Mouse (Mus musculus) neural tube, embryonic 13.5 days (tissue): ENCODE measurements around the gene Herpud2. TPM values are rescaled to one million over a fixed set of nuclear protein-coding genes. Genes with fewer than 3 reads are reported as not detected.

Source experiments
- ATAC-seq: fragments of 200-750 bp; cut with Nextera tagmentation; 2 replicates; pipeline ENCODE4 v1.8.0; 2017; ENCODE audit warnings: low read depth, mild to moderate bottlenecking, moderate TSS enrichment, moderate library complexity
- H3K27ac ChIP-seq: fragments of 300-500 bp; sonication (generic); replicated peaks from 2 replicates; pipeline ENCODE4 v1.5.1; 2015; ENCODE audit warnings: moderate library complexity, mild to moderate bottlenecking, inconsistent platforms
- H3K27me3 ChIP-seq: fragments of 300-500 bp; sonication (generic); 2 replicates; pipeline ENCODE4 v1.6.1; 2015; ENCODE audit warnings: mild to moderate bottlenecking, inconsistent platforms
- H3K36me3 ChIP-seq: fragments of 300-500 bp; sonication (generic); 2 replicates; pipeline ENCODE4 v1.6.1; 2015; ENCODE audit warnings: mild to moderate bottlenecking, inconsistent platforms
- H3K4me1 ChIP-seq: fragments of 300-500 bp; sonication (generic); replicated peaks from 2 replicates; pipeline ENCODE4 v1.6.1; 2015; ENCODE audit warnings: inconsistent platforms
- H3K4me2 ChIP-seq: fragments of 300-500 bp; sonication (generic); 2 replicates; pipeline ENCODE4 v1.6.1; 2015; ENCODE audit warnings: inconsistent platforms, mild to moderate bottlenecking, moderate library complexity
- H3K4me3 ChIP-seq: fragments of 300-500 bp; sonication (generic); 2 replicates; pipeline ENCODE4 v1.5.1; 2015; ENCODE audit warnings: mild to moderate bottlenecking, inconsistent platforms
- H3K9ac ChIP-seq: fragments of 300-500 bp; sonication (generic); 2 replicates; pipeline ENCODE4 v1.6.1; 2015; ENCODE audit warnings: moderate library complexity, mild to moderate bottlenecking, inconsistent platforms
- H3K9me3 ChIP-seq: fragments of 300-500 bp; sonication (generic); 2 replicates; pipeline ENCODE4 v1.6.1; 2016; ENCODE audit warnings: inconsistent platforms
- WGBS: fragments of 180-500 bp; shearing (Covaris S2); methylation state at CpG from one replicate; pipeline ENCODE4 v1.1.7; 2015; 5-methylcytosine and 5-hydroxymethylcytosine counted together
- polyA plus RNA-seq: library from polyadenylated mRNA; unstranded; fragments of >200 nt; fragmentation: Nextera tagmentation; extraction: Ambion mirVana; gene quantifications from 2 replicates; pipeline ENCODE4 v1.2.1, GENCODE M21; 2015

Herpud2 gene
- polyA plus RNA-seq, result 36.0 TPM in 2 replicates

- no peaks in the 10 kb centered on the region for H3K9me3 ChIP-seq
- ATAC-seq, result peak; percentile 99
- H3K9ac ChIP-seq, result peak within 1 kb of the TSS; percentile 96
- H3K36me3 ChIP-seq, result no peaks in the 10 kb centered on the region
- WGBS, result under 1% methylated on average over 51 of the region's 51 CpGs
- peaks cover 35% of the 10 kb centered on the region for H3K4me1 ChIP-seq
- H3K4me3 ChIP-seq, result peak within 1 kb of the TSS; percentile 85
- H3K27me3 ChIP-seq, result no peaks in the 10 kb centered on the region
- peak within 1 kb of the TSS; percentile 71 for H3K4me2 ChIP-seq
- peak within 1 kb of the TSS; percentile 97 for H3K27ac ChIP-seq
These were observed at the start of gene Herpud2 for GRCm38 (mm10) chr9:25151611-25152241. Herpud2 (minus strand) TSS chr9:25151820.

GRCm38 (mm10) chr9:25200987-25201386, 49.4 kb upstream of the Herpud2 start:
- Histone ChIP-seq H3K4me3 (no peak overlapping the region), H3K4me2 (no peak overlapping the region), H3K9me3 (no peaks in the 10 kb centered on the region), H3K36me3 (no peaks in the 10 kb centered on the region), H3K27ac (no peak overlapping the region), H3K4me1 (no peaks in the 10 kb centered on the region; the same call in 1 of the 2 replicates), H3K9ac (no peak overlapping the region), H3K27me3 (no peaks in the 10 kb centered on the region)
- ATAC-seq, result no peak
- 86% methylated on average over 3 of the region's 3 CpGs for WGBS

GRCm38 (mm10) chr9:25200148-25200547, 48.5 kb upstream of the Herpud2 start:
- Histone ChIP-seq H3K27ac (no peak overlapping the region), H3K4me3 (no peak overlapping the region), H3K4me2 (no peak overlapping the region), H3K27me3 (no peaks in the 10 kb centered on the region), H3K9me3 (no peaks in the 10 kb centered on the region), H3K4me1 (no peaks in the 10 kb centered on the region; the same call in 1 of the 2 replicates), H3K9ac (no peak overlapping the region), H3K36me3 (no peaks in the 10 kb centered on the region)
- 80% methylated on average over 3 of the region's 3 CpGs for WGBS
- no peak for ATAC-seq

- H3K4me2 ChIP-seq, result no peak overlapping the region
- H3K27ac ChIP-seq, result no peak overlapping the region
- H3K27me3 ChIP-seq, result no peaks in the 10 kb centered on the region
- ATAC-seq, result no peak
- WGBS, result 84% methylated on average over 5 of the region's 5 CpGs
- H3K9me3 ChIP-seq, result no peaks in the 10 kb centered on the region
- no peak overlapping the region for H3K9ac ChIP-seq
- no peak overlapping the region for H3K4me3 ChIP-seq
- no peaks in the 10 kb centered on the region; the same call in 1 of the 2 replicates for H3K4me1 ChIP-seq
- no peaks in the 10 kb centered on the region for H3K36me3 ChIP-seq
These were observed 45.1 kb upstream of the Herpud2 start for GRCm38 (mm10) chr9:25196746-25197145.

GRCm38 (mm10) chr9:25191612-25192011, 40.0 kb upstream of the Herpud2 start:
- no peaks in the 10 kb centered on the region for H3K4me1 ChIP-seq
- no peak overlapping the region for H3K27ac ChIP-seq
- H3K9ac ChIP-seq, result no peak overlapping the region
- no peaks in the 10 kb centered on the region for H3K36me3 ChIP-seq
- no peak overlapping the region for H3K4me2 ChIP-seq
- 83% methylated on average over 2 of the region's 2 CpGs for WGBS
- no peak for ATAC-seq
- no peaks in the 10 kb centered on the region for H3K27me3 ChIP-seq
- H3K4me3 ChIP-seq, result no peak overlapping the region
- H3K9me3 ChIP-seq, result no peaks in the 10 kb centered on the region

GRCm38 (mm10) chr9:25186501-25186900, 34.9 kb upstream of the Herpud2 start:
- 89% methylated on average over 4 of the region's 4 CpGs for WGBS
- no peaks in the 10 kb centered on the region for H3K4me1 ChIP-seq
- no peaks in the 10 kb centered on the region for H3K27me3 ChIP-seq
- no peak overlapping the region for H3K9ac ChIP-seq
- H3K27ac ChIP-seq, result no peak overlapping the region
- no peak for ATAC-seq
- H3K36me3 ChIP-seq, result no peaks in the 10 kb centered on the region
- no peak overlapping the region for H3K4me3 ChIP-seq
- H3K4me2 ChIP-seq, result no peak overlapping the region
- no peaks in the 10 kb centered on the region for H3K9me3 ChIP-seq

GRCm38 (mm10) chr9:25185854-25186253, 34.2 kb upstream of the Herpud2 start:
- H3K36me3 ChIP-seq, result no peaks in the 10 kb centered on the region
- H3K4me3 ChIP-seq, result no peak overlapping the region
- no peaks in the 10 kb centered on the region for H3K9me3 ChIP-seq
- no peak overlapping the region for H3K9ac ChIP-seq
- 49% methylated on average over 7 of the region's 7 CpGs for WGBS
- no peak for ATAC-seq
- H3K4me1 ChIP-seq, result no peaks in the 10 kb centered on the region
- H3K27me3 ChIP-seq, result no peaks in the 10 kb centered on the region
- H3K27ac ChIP-seq, result no peak overlapping the region
- no peak overlapping the region for H3K4me2 ChIP-seq

GRCm38 (mm10) chr9:25184606-25185005, 33.0 kb upstream of the Herpud2 start:
- H3K9me3 ChIP-seq, result no peaks in the 10 kb centered on the region
- no peak overlapping the region for H3K4me2 ChIP-seq
- 88% methylated on average over 2 of the region's 2 CpGs for WGBS
- H3K36me3 ChIP-seq, result no peaks in the 10 kb centered on the region
- H3K27ac ChIP-seq, result no peak overlapping the region
- H3K27me3 ChIP-seq, result no peaks in the 10 kb centered on the region
- no peak overlapping the region for H3K4me3 ChIP-seq
- no peaks in the 10 kb centered on the region for H3K4me1 ChIP-seq
- no peak overlapping the region for H3K9ac ChIP-seq
- ATAC-seq, result no peak

- no peak overlapping the region for H3K4me3 ChIP-seq
- no peak for ATAC-seq
- H3K27ac ChIP-seq, result no peak overlapping the region
- 0 out of 2 replicates have a peak, but pooled peaks cover 3% of the 10 kb centered on the region for H3K4me1 ChIP-seq
- H3K27me3 ChIP-seq, result no peaks in the 10 kb centered on the region
- H3K4me2 ChIP-seq, result no peak overlapping the region
- no peaks in the 10 kb centered on the region for H3K36me3 ChIP-seq
- no peak overlapping the region for H3K9ac ChIP-seq
- WGBS, result 88% methylated on average over 3 of the region's 3 CpGs
- no peaks in the 10 kb centered on the region for H3K9me3 ChIP-seq
These were observed 26.4 kb upstream of the Herpud2 start for GRCm38 (mm10) chr9:25178066-25178465.

GRCm38 (mm10) chr9:25177201-25177600, 25.6 kb upstream of the Herpud2 start:
- Histone ChIP-seq H3K9me3 (no peaks in the 10 kb centered on the region), H3K27me3 (no peaks in the 10 kb centered on the region), H3K9ac (no peak overlapping the region)

GRCm38 (mm10) chr9:25176562-25176961, 24.9 kb upstream of the Herpud2 start:
- Histone ChIP-seq H3K9me3 (no peaks in the 10 kb centered on the region), H3K4me2 (no peak overlapping the region), H3K36me3 (no peaks in the 10 kb centered on the region), H3K27me3 (no peaks in the 10 kb centered on the region), H3K27ac (no peak overlapping the region), H3K9ac (no peak overlapping the region), H3K4me3 (no peak overlapping the region), H3K4me1 (0 out of 2 replicates have a peak, but pooled peaks cover 3% of the 10 kb centered on the region)
- WGBS, result 87% methylated on average over 1 of the region's 1 CpGs
- ATAC-seq, result no peak

More at GRCm38 (mm10) chr9:25177201-25177600, 25.6 kb upstream of the Herpud2 start:
- Histone ChIP-seq H3K27ac (no peak overlapping the region), H3K36me3 (no peaks in the 10 kb centered on the region), H3K4me1 (0 out of 2 replicates have a peak, but pooled peaks cover 3% of the 10 kb centered on the region), H3K4me2 (no peak overlapping the region), H3K4me3 (no peak overlapping the region)
- ATAC-seq, result no peak
- 89% methylated on average over 5 of the region's 5 CpGs for WGBS

GRCm38 (mm10) chr9:25175978-25176377, 24.4 kb upstream of the Herpud2 start:
- Histone ChIP-seq H3K9ac (no peak overlapping the region), H3K9me3 (no peaks in the 10 kb centered on the region), H3K4me2 (no peak overlapping the region), H3K36me3 (no peaks in the 10 kb centered on the region), H3K4me3 (no peak overlapping the region), H3K27me3 (no peaks in the 10 kb centered on the region), H3K27ac (no peak overlapping the region), H3K4me1 (0 out of 2 replicates have a peak, but pooled peaks cover 3% of the 10 kb centered on the region)
- ATAC-seq, result no peak
- WGBS, result 88% methylated on average over 6 of the region's 6 CpGs

- Histone ChIP-seq H3K4me1 (0 out of 2 replicates have a peak, but pooled peaks cover 3% of the 10 kb centered on the region), H3K36me3 (no peaks in the 10 kb centered on the region), H3K27ac (no peak overlapping the region), H3K27me3 (no peaks in the 10 kb centered on the region), H3K9me3 (no peaks in the 10 kb centered on the region), H3K4me2 (no peak overlapping the region), H3K9ac (no peak overlapping the region), H3K4me3 (no peak overlapping the region)
- 57% methylated on average over 5 of the region's 5 CpGs for WGBS
- no peak for ATAC-seq
These were observed 23.4 kb upstream of the Herpud2 start for GRCm38 (mm10) chr9:25175039-25175442.
